Mouse (Mus musculus) neural tube, embryonic 11.5 days (tissue): ENCODE measurements around the gene Drp2. TPM values are rescaled to one million over a fixed set of nuclear protein-coding genes. Genes with fewer than 3 reads are reported as not detected.

Experiments used
- ATAC-seq: fragments of 200-750 bp; cut with Nextera tagmentation; 2 replicates; pipeline ENCODE4 v1.8.0; 2017; ENCODE audit warnings: moderate number of reproducible peaks, mild to moderate bottlenecking, moderate TSS enrichment, moderate library complexity; ENCODE audit not compliant: insufficient read depth, low FRiP score, low TSS enrichment
- DNase-seq: peaks from one replicate; pipeline ENCODE4 v3.0.0-alpha.2; 2015; ENCODE audit warnings: low spot score
- H3K27ac ChIP-seq: fragments of 300-500 bp; sonication (generic); 2 replicates; pipeline ENCODE4 v1.5.1; 2014; ENCODE audit warnings: low read depth, mild to moderate bottlenecking, low read length
- H3K27me3 ChIP-seq: fragments of 300-500 bp; sonication (generic); 2 replicates; pipeline ENCODE4 v1.6.1; 2014; ENCODE audit warnings: mild to moderate bottlenecking, low read length, mixed read lengths; ENCODE audit not compliant: control insufficient read depth, insufficient read depth
- H3K36me3 ChIP-seq: fragments of 300-500 bp; sonication (generic); 2 replicates; pipeline ENCODE4 v1.6.1; 2014; ENCODE audit warnings: mild to moderate bottlenecking, low read length, moderate library complexity, mixed read lengths; ENCODE audit not compliant: control insufficient read depth, insufficient read depth
- H3K4me1 ChIP-seq: fragments of 300-500 bp; sonication (generic); 2 replicates; pipeline ENCODE4 v1.6.1; 2014; ENCODE audit warnings: low read length, mixed read lengths; ENCODE audit not compliant: control insufficient read depth, insufficient read depth
- H3K4me2 ChIP-seq: fragments of 300-500 bp; sonication (generic); 2 replicates; pipeline ENCODE4 v1.6.1; 2014; ENCODE audit warnings: low read depth, mild to moderate bottlenecking, moderate library complexity
- H3K4me3 ChIP-seq: fragments of 300-500 bp; sonication (generic); 2 replicates; pipeline ENCODE4 v1.5.1; 2014; ENCODE audit warnings: low read depth, low read length
- H3K9ac ChIP-seq: fragments of 300-500 bp; sonication (generic); 2 replicates; pipeline ENCODE4 v1.6.1; 2014; ENCODE audit warnings: mild to moderate bottlenecking, low read length
- H3K9me3 ChIP-seq: fragments of 300-500 bp; sonication (generic); 2 replicates; pipeline ENCODE4 v1.6.1; 2016; ENCODE audit warnings: low read length; ENCODE audit not compliant: control insufficient read depth
- WGBS: fragments of 180-500 bp; shearing (Covaris S2); extraction: QIAGEN DNeasy Blood & Tissue Kit; methylation state at CpG from one replicate; pipeline ENCODE4 v1.1.7; 2014; 5-methylcytosine and 5-hydroxymethylcytosine counted together
- polyA plus RNA-seq: library from polyadenylated mRNA; unstranded; fragments of >200 nt; fragmentation: Nextera tagmentation; extraction: Ambion mirVana; gene quantifications from 2 replicates; pipeline ENCODE4 v1.2.1, GENCODE M21; 2014

The Drp2 gene
- polyA plus RNA-seq, 1 experiment from 2014 or later: 7.3 TPM

DNA sequence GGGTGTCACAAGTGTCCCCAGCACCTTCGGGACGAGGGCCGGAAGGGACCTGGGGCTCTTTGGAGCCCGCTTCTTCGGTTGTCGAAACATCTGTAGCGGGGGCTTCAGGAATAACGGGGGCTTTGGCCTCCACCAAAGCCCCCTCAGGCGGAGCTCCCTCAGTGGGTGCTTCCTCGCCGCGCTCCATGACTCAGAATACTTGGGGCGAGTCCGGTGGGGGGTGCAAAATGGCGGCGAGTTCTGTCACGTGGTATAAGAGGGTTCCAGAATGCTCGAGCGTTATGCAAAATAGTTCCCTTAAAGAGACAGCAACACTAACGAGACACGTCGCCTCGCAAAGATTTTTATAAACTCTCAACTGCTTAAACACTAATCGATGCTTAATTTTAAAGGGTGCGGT, 71.9 kb downstream of the Drp2 start, which contains the start of gene Taf7l:
Taf7l (minus strand) TSS at position 201 of the 400 bp plus-strand sequence.
- Histone ChIP-seq H3K9ac (no peak within 1 kb of the TSS), H3K27me3 (no peaks in the 10 kb centered on the region), H3K4me3 (no peak within 1 kb of the TSS), H3K4me2 (no peak within 1 kb of the TSS), H3K4me1 (no peaks in the 10 kb centered on the region), H3K9me3 (peaks cover 2% of the 10 kb centered on the region; the same call in 1 of the 2 replicates), H3K36me3 (no peaks in the 10 kb centered on the region), H3K27ac (no peak within 1 kb of the TSS)
- no peak for ATAC-seq
- 86% methylated on average over 25 of the region's 25 CpGs for WGBS
- DNase-seq: no peak

DNA sequence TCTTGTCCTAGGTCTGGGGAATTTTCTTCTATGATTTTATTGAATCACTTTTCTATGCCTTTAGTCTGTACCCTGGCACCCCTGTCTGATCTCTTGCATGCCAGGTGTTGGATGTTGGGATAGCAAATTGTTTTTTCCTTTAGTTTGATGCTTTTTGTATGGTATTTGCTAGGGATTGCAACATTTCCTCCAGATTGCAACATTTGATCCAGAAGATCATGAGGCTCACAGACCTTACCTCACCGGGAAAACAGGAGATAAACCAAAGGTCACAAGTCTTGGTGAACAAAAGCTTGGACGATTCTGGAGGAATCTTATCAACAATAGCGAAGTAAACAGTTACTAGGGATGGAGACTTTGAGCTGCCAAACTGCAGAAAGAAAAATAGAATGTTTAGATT, 77.4 kb downstream of the Drp2 start:
- no peak overlapping the region for H3K9ac ChIP-seq
- H3K4me1 ChIP-seq: no peaks in the 10 kb centered on the region
- no peak overlapping the region for H3K27ac ChIP-seq
- H3K9me3 ChIP-seq: no peaks in the 10 kb centered on the region
- H3K36me3 ChIP-seq: no peaks in the 10 kb centered on the region
- H3K4me3 ChIP-seq: no peak overlapping the region
- 77% methylated on average over 3 of the region's 3 CpGs for WGBS
- no peaks in the 10 kb centered on the region for H3K27me3 ChIP-seq
- DNase-seq (no peak), ATAC-seq (no peak)
- H3K4me2 ChIP-seq: no peak overlapping the region

DNA sequence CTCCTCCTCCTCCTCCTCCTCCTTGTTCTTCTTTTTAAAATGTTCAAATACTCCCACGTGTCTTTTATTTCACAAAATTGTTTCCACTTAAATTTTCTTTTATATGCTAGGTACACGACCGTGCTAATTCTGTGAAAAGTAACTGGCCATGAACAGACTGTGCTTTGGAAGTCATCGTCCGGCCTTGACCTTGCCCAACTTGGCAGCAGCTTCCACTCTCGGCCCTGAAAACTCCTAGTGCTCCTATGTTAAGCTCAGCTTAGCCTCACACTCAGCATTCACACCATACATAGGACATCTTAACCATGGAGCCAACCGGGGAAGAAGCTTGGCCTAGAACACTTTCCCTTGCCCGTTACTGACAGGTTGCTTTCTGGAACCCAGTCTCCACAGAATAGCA, 96.3 kb downstream of the Drp2 start:
- Histone ChIP-seq H3K27me3 (no peaks in the 10 kb centered on the region), H3K4me2 (no peak overlapping the region), H3K9ac (no peak overlapping the region), H3K4me1 (no peaks in the 10 kb centered on the region), H3K36me3 (no peaks in the 10 kb centered on the region), H3K4me3 (no peak overlapping the region), H3K27ac (no peak overlapping the region), H3K9me3 (no peaks in the 10 kb centered on the region)
- ATAC-seq (no peak), DNase-seq (no peak)
- WGBS: 86% methylated on average over 8 of the region's 8 CpGs

Other genes starting within 250 kb of the Drp2 start
- gene Xkrx, start 242.5 kb upstream of the Drp2 start, polyA plus RNA-seq: not detected in 2 replicates
- gene Arl13a, start 217.1 kb upstream of the Drp2 start, polyA plus RNA-seq: not detected in 2 replicates
- not detected in 2 replicates for gene Nox1, start 182.6 kb upstream of the Drp2 start, polyA plus RNA-seq
- 6.6 and 7.9 TPM in 2 replicates for gene Trmt2b, start 127.6 kb upstream of the Drp2 start, polyA plus RNA-seq
- gene Tmem35a, start 109.3 kb upstream of the Drp2 start, polyA plus RNA-seq: 20.4 and 24.0 TPM in 2 replicates
- 24.2 and 28.5 TPM in 2 replicates for gene Cenpi, start 96.5 kb upstream of the Drp2 start, polyA plus RNA-seq
- gene Taf7l, start 71.9 kb downstream of the Drp2 start, polyA plus RNA-seq: not detected in 2 replicates
- gene Timm8a1, start 137.3 kb downstream of the Drp2 start, polyA plus RNA-seq: 66.5 and 67.0 TPM in 2 replicates
- gene Btk, start 179.0 kb downstream of the Drp2 start, polyA plus RNA-seq: 0.88 and 1.9 TPM in 2 replicates
- 300 and 324 TPM in 2 replicates for gene Rpl36a, start 181.1 kb downstream of the Drp2 start, polyA plus RNA-seq
- gene Gla, start 196.6 kb downstream of the Drp2 start, polyA plus RNA-seq: 2.6 and 3.5 TPM in 2 replicates
- 163 and 179 TPM in 2 replicates for gene Hnrnph2, start 196.6 kb downstream of the Drp2 start, polyA plus RNA-seq